9 mouse cellular contexts compared by ENCODE assay signal in the genomic region with DNA sequence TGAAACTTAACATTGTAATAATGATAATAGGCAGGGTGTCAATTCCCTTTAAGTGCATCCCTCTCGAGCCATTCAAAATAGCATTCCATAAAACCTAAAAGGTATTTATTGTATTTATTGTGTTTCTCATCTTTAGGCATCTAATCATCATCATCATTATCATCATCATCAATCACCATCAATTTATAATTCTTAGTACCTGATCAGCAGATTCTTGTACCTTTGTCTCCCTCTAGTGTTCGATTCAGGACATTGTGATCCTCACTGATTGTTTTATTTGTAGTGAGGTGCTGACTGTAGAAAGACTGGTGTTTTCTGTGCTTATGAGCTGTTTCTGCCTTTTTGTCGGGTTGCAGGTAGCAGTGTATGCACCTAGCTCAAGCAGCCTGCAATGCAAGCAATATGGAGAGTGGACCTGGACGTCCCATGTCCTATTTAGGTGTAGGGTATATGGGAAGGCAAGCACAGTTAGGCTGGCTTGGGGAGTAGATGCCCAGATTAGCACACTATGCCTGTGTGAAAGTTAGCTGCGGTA.
DNase-seq lines count a peak whose midpoint lies in the region; ATAC-seq and TF ChIP-seq lines count a peak whose summit lies in the region.
"Had no signal": no experiment of that assay in that cellular context is flagged by ENCODE, and none has a peak within 500 bp of the region (broad histone marks: within the 10 kb centered on the region; RNA-seq: fewer than 3 reads in every experiment).

No protein-coding gene starts in this region.

- 25% methylated on average over 5 of the region's 5 CpGs for WGBS in intestine, postnatal 0 days
- WGBS in intestine, embryonic 16.5 days, result 24% methylated on average over 5 of the region's 5 CpGs
- 22% methylated on average over 5 of the region's 5 CpGs for WGBS in forebrain, embryonic 16.5 days
- WGBS in thymus, adult 2 months, result 27% methylated on average over 5 of the region's 5 CpGs

- H3K4me2 ChIP-seq in intestine, postnatal 0 days (replicated peaks; ENCODE audit: low read depth), result no peak overlapping the region
- no peak overlapping the region for H3K4me2 ChIP-seq in intestine, embryonic 16.5 days (ENCODE audit: low read depth, low read length)
- no peak overlapping the region for H3K4me2 ChIP-seq in forebrain, embryonic 16.5 days (ENCODE audit: low read length)

- peak; percentile 58 for TF ChIP-seq RAD21 in MEL (IDR thresholded peaks at IDR 0.05; ENCODE audit: low read depth, low read length)

- no peak for TF ChIP-seq EP300 in MEL (IDR thresholded peaks at IDR 0.05; ENCODE audit: low read depth in 1 of 2, low read length in 2 of 2)

- no peaks in the 10 kb centered on the region for H3K9me3 ChIP-seq in intestine, postnatal 0 days (ENCODE audit: control insufficient read depth)
- H3K9me3 ChIP-seq in intestine, embryonic 16.5 days (ENCODE audit: control insufficient read depth, low read length), result no peaks in the 10 kb centered on the region
- H3K9me3 ChIP-seq in MEL (replicated peaks; ENCODE audit: insufficient read depth, low read length), result no peaks in the 10 kb centered on the region
- no peaks in the 10 kb centered on the region for H3K9me3 ChIP-seq in forebrain, embryonic 16.5 days (ENCODE audit: control insufficient read depth, low read length)

- H3K27ac ChIP-seq in intestine, postnatal 0 days (ENCODE audit: low read depth, low read length), result no peak overlapping the region
- H3K27ac ChIP-seq in intestine, embryonic 16.5 days (ENCODE audit: low read length), result no peak overlapping the region
- H3K27ac ChIP-seq in MEL (ENCODE audit: control insufficient read depth, low read depth, low read length), result no peak overlapping the region
- H3K27ac ChIP-seq in forebrain, embryonic 16.5 days (ENCODE audit: low read length), result no peak overlapping the region
- no peak overlapping the region for H3K27ac ChIP-seq in thymus, adult 2 months (ENCODE audit: control insufficient read depth, insufficient read depth, low read length)
- H3K27ac ChIP-seq: macrophage had no signal

- TF ChIP-seq POLR2A in MEL (IDR thresholded peaks at IDR 0.05; ENCODE audit: control insufficient read depth in 1 of 2, insufficient read depth in 1 of 2, low read depth in 1 of 2, low read length in 2 of 2, poor library complexity in 1 of 2), result no peak
- TF ChIP-seq POLR2A in thymus, adult 2 months (IDR thresholded peaks at IDR 0.05; ENCODE audit: control insufficient read depth, extremely low read depth, insufficient read depth, low read length, poor library complexity), result no peak

- ATAC-seq in intestine, postnatal 0 days, result no peak
- ATAC-seq in intestine, embryonic 16.5 days, result no peak
- ATAC-seq in forebrain, embryonic 16.5 days, result peak; percentile 71
- no peak for ATAC-seq in erythroblast, adult 5-6 weeks (replicated peaks; ENCODE audit: low FRiP score, poor library complexity, severe bottlenecking)

- H3K36me3 ChIP-seq in intestine, postnatal 0 days (ENCODE audit: control insufficient read depth, insufficient read depth), result no peaks in the 10 kb centered on the region
- no peaks in the 10 kb centered on the region for H3K36me3 ChIP-seq in intestine, embryonic 16.5 days (ENCODE audit: control insufficient read depth, insufficient read depth, low read length)
- no peaks in the 10 kb centered on the region for H3K36me3 ChIP-seq in MEL (ENCODE audit: control insufficient read depth in 1 of 2, insufficient read depth in 2 of 2, low read length in 2 of 2)
- no peaks in the 10 kb centered on the region for H3K36me3 ChIP-seq in forebrain, embryonic 16.5 days (ENCODE audit: control insufficient read depth, insufficient read depth)
- no peaks in the 10 kb centered on the region for H3K36me3 ChIP-seq in thymus, adult 2 months (ENCODE audit: control insufficient read depth, insufficient read depth, low read length)

- no peak overlapping the region for H3K9ac ChIP-seq in intestine, postnatal 0 days (ENCODE audit: low read depth, low read length)
- H3K9ac ChIP-seq in intestine, embryonic 16.5 days (ENCODE audit: low read depth, low read length), result no peak overlapping the region
- no peak overlapping the region for H3K9ac ChIP-seq in MEL (ENCODE audit: control insufficient read depth, low read depth, low read length, poor library complexity, severe bottlenecking)
- no peak overlapping the region for H3K9ac ChIP-seq in forebrain, embryonic 16.5 days (replicated peaks; ENCODE audit: low read depth, low read length)

- H3K4me3 ChIP-seq in intestine, postnatal 0 days (ENCODE audit: low read depth, low read length), result no peak overlapping the region
- H3K4me3 ChIP-seq in intestine, embryonic 16.5 days (ENCODE audit: low read length), result no peak overlapping the region
- no peak overlapping the region for H3K4me3 ChIP-seq in MEL (ENCODE audit: control insufficient read depth in 1 of 2, insufficient read depth in 1 of 2, low read depth in 2 of 2, low read length in 2 of 2)
- H3K4me3 ChIP-seq in forebrain, embryonic 16.5 days (replicated peaks; ENCODE audit: low read length), result no peak overlapping the region
- no peak overlapping the region for H3K4me3 ChIP-seq in thymus, adult 2 months (ENCODE audit: control insufficient read depth, insufficient read depth, low read length)

- no peaks in the 10 kb centered on the region for H3K79me2 ChIP-seq in MEL (ENCODE audit: control insufficient read depth, insufficient read depth, low read length, poor library complexity)

- DNase-seq in MEL (ENCODE audit: low read depth, low spot score), result peak; percentile 14
- DNase-seq in mesoderm, embryonic 11.5 days (ENCODE audit: low read depth, low spot score), result peak; percentile 23
- DNase-seq in thymus, postnatal 0 days (ENCODE audit: low spot score), result no peak
- no peak for DNase-seq in thymus, adult 2 months

- H3K4me1 ChIP-seq in intestine, postnatal 0 days (replicated peaks; ENCODE audit: control insufficient read depth, insufficient read depth, low read length), result no peaks in the 10 kb centered on the region
- H3K4me1 ChIP-seq in intestine, embryonic 16.5 days (ENCODE audit: control insufficient read depth, insufficient read depth, low read length), result no peaks in the 10 kb centered on the region
- no peaks in the 10 kb centered on the region for H3K4me1 ChIP-seq in MEL (ENCODE audit: control insufficient read depth in 1 of 2, insufficient read depth in 2 of 2, low read length in 2 of 2)
- H3K4me1 ChIP-seq in forebrain, embryonic 16.5 days (replicated peaks; ENCODE audit: control insufficient read depth, insufficient read depth, low read length), result no peaks in the 10 kb centered on the region
- H3K4me1 ChIP-seq in thymus, adult 2 months (replicated peaks; ENCODE audit: control insufficient read depth, insufficient read depth, low read length), result no peaks in the 10 kb centered on the region

- H3K27me3 ChIP-seq in intestine, postnatal 0 days (replicated peaks; ENCODE audit: control insufficient read depth, insufficient read depth, low read length), result no peaks in the 10 kb centered on the region
- H3K27me3 ChIP-seq in intestine, embryonic 16.5 days (replicated peaks; ENCODE audit: control insufficient read depth, insufficient read depth, low read length), result no peaks in the 10 kb centered on the region
- H3K27me3 ChIP-seq in MEL (ENCODE audit: control insufficient read depth in 1 of 2, insufficient read depth in 2 of 2, low read length in 2 of 2), result no peaks in the 10 kb centered on the region
- no peaks in the 10 kb centered on the region for H3K27me3 ChIP-seq in forebrain, embryonic 16.5 days (replicated peaks; ENCODE audit: control insufficient read depth, insufficient read depth, low read length)
- no peaks in the 10 kb centered on the region for H3K27me3 ChIP-seq in thymus, adult 2 months (ENCODE audit: control insufficient read depth, insufficient read depth, low read length)

- TF ChIP-seq CTCF in intestine, postnatal 0 days (IDR thresholded peaks at IDR 0.05; ENCODE audit: low read depth), result peak; percentile 61
- peak in 1 of 3 experiments; percentile 48; a peak in 3 of 6 replicates for TF ChIP-seq CTCF in MEL (IDR thresholded peaks at IDR 0.05 in 2 of 3, conservative IDR thresholded peaks at IDR 0.05 in 1 of 3; ENCODE audit: control insufficient read depth in 1 of 3, insufficient read depth in 1 of 3, low read depth in 2 of 3, low read length in 3 of 3, poor library complexity in 1 of 3, severe bottlenecking in 1 of 3)
- TF ChIP-seq CTCF in thymus, adult 2 months (IDR thresholded peaks at IDR 0.05; ENCODE audit: borderline replicate concordance, control insufficient read depth, extremely low read depth, insufficient read depth, low read length, poor library complexity), result no peak

TF ChIP-seq in MEL, 35 proteins besides CTCF, POLR2A, EP300 and RAD21:
- TF ChIP-seq E2F4 (IDR thresholded peaks at IDR 0.05; ENCODE audit: borderline replicate concordance, low read depth, low read length), result no peak
- peak; percentile 35; the same call in 1 of the 2 replicates for TF ChIP-seq ZC3H11A (IDR thresholded peaks at IDR 0.05; ENCODE audit: low read depth, low read length)
- TF ChIP-seq RCOR1 (IDR thresholded peaks at IDR 0.05; ENCODE audit: low read depth, low read length), result no peak
- TF ChIP-seq SMC3 (IDR thresholded peaks at IDR 0.05; ENCODE audit: low read depth, low read length), result peak; percentile 45; the same call in 1 of the 2 replicates
- no peak for TF ChIP-seq JUND (IDR thresholded peaks at IDR 0.05; ENCODE audit: low read depth, low read length)

Comparison
In these comparisons a context has a peak if more than half of its experiments do, and no peak if none do; other contexts are left out.
1. DNase-seq: peak in MEL (single experiment) and mesoderm, embryonic 11.5 days (single experiment); none in thymus, postnatal 0 days (single experiment) and thymus, adult 2 months (single experiment).